In the genomic region with DNA sequence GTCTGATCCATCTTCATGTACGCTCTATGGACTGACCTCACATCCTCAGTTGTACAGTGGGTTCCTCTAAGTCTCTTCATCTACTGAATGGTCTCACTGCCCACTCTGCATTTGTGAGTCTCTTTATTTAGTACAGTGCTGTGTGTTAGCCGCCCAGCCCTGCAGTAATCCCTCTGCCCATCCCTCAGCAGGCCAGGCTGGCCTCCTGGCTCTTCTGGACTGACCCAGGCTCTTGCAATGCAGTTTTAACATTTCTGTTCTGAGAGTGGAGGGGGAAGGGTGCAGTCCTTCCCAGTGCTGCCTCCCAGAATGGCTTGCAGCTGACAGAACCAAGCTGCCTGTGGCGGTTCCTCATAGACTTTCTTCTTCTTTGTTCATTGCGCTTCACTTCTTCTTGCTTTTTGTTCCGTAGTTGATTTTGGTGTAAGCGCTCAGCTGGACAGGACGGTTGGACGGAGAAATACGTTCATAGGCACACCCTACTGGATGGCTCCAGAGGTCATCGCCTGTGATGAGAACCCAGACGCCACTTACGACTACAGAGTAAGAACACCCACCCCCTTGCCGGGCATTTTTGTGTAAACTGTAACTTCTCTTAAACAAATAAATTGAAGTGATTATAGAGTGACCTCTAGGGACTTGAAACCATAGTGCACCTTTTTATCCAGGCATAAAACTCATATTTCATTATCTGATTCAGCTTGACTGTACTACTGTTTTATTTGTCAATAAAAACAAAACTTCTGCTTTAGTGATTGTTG, we compare ENCODE assay signal across 9 mouse cellular contexts.
DNase-seq lines count a peak whose midpoint lies in the region; TF ChIP-seq lines count a peak whose summit lies in the region.
"Had no signal": no experiment of that assay in that cellular context is flagged by ENCODE, and none has a peak within 500 bp of the region (broad histone marks: within the 10 kb centered on the region; RNA-seq: fewer than 3 reads in every experiment).

No protein-coding gene starts in this region.

- no peak overlapping the region for H3K4me3 ChIP-seq in MEL (ENCODE audit: control insufficient read depth in 1 of 2, insufficient read depth in 1 of 2, low read depth in 2 of 2, low read length in 2 of 2)
- no peak overlapping the region for H3K4me3 ChIP-seq in cortical plate, adult 2 months (ENCODE audit: insufficient read depth, low read length)

- peak; percentile 53 for DNase-seq in kidney, adult 9 months
- no peak for DNase-seq in kidney, postnatal 10 days
- peak; percentile 24 for DNase-seq in MEL (ENCODE audit: low read depth, low spot score)
- DNase-seq in lung, postnatal 25 days (ENCODE audit: low spot score) = peak; percentile 27
- no peak for DNase-seq in spleen, adult 18-20 months
- no peak for DNase-seq in testis, postnatal 14 days (ENCODE audit: low spot score)
- DNase-seq: cerebellum, adult 9-11 months; gastrocnemius, postnatal 25 days had no signal

- peaks cover 0 to 10% of the 10 kb centered on the region in 2 experiments; a peak in 1 of 4 replicates for H3K4me1 ChIP-seq in MEL (ENCODE audit: control insufficient read depth in 1 of 2, insufficient read depth in 2 of 2, low read length in 2 of 2)
- H3K4me1 ChIP-seq in cortical plate, adult 2 months (ENCODE audit: control insufficient read depth, insufficient read depth, low read length) = peaks cover 5% of the 10 kb centered on the region; the same call in 1 of the 2 replicates

- peak in 2 of 3 experiments; percentile 14 to 56; a peak in 2 of 6 replicates for TF ChIP-seq CTCF in MEL (IDR thresholded peaks at IDR 0.05 in 2 of 3, conservative IDR thresholded peaks at IDR 0.05 in 1 of 3; ENCODE audit: control insufficient read depth in 1 of 3, insufficient read depth in 1 of 3, low read depth in 2 of 3, low read length in 3 of 3, poor library complexity in 1 of 3, severe bottlenecking in 1 of 3)
- no peak for TF ChIP-seq CTCF in cortical plate, adult 2 months (IDR thresholded peaks at IDR 0.05; ENCODE audit: extremely low read depth, insufficient read depth, low read length)

- no peak overlapping the region for H3K27ac ChIP-seq in MEL (ENCODE audit: control insufficient read depth, low read depth, low read length)
- H3K27ac ChIP-seq in cortical plate, adult 2 months (ENCODE audit: insufficient read depth, low read length) = peak overlapping the region; percentile 43

- no peak overlapping the region for H3K9ac ChIP-seq in MEL (ENCODE audit: control insufficient read depth, low read depth, low read length, poor library complexity, severe bottlenecking)

- no peak for TF ChIP-seq POLR2A in MEL (IDR thresholded peaks at IDR 0.05; ENCODE audit: control insufficient read depth in 1 of 2, insufficient read depth in 1 of 2, low read depth in 1 of 2, low read length in 2 of 2, poor library complexity in 1 of 2)
- TF ChIP-seq POLR2A in cortical plate, adult 2 months (IDR thresholded peaks at IDR 0.05; ENCODE audit: extremely low read depth, insufficient read depth, low read length) = no peak

- no peaks in the 10 kb centered on the region for H3K9me3 ChIP-seq in MEL (replicated peaks; ENCODE audit: insufficient read depth, low read length)

- TF ChIP-seq RAD21 in MEL (IDR thresholded peaks at IDR 0.05; ENCODE audit: low read depth, low read length) = peak; percentile 65

- no peak for TF ChIP-seq EP300 in MEL (IDR thresholded peaks at IDR 0.05; ENCODE audit: low read depth in 1 of 2, low read length in 2 of 2)

- H3K36me3 ChIP-seq in MEL (ENCODE audit: control insufficient read depth in 1 of 2, insufficient read depth in 2 of 2, low read length in 2 of 2) = no peaks in the 10 kb centered on the region

- H3K27me3 ChIP-seq in MEL (ENCODE audit: control insufficient read depth in 1 of 2, insufficient read depth in 2 of 2, low read length in 2 of 2) = peaks cover 0 to 1% of the 10 kb centered on the region in 2 experiments; a peak in 1 of 4 replicates

- no peaks in the 10 kb centered on the region for H3K79me2 ChIP-seq in MEL (ENCODE audit: control insufficient read depth, insufficient read depth, low read length, poor library complexity)

TF ChIP-seq in MEL, 35 proteins besides CTCF, POLR2A, EP300 and RAD21:
- no peak for TF ChIP-seq MEF2A (IDR thresholded peaks at IDR 0.05; ENCODE audit: extremely low read depth, insufficient replicate concordance, low read depth, low read length, poor library complexity, severe bottlenecking)
- no peak for TF ChIP-seq NRF1 (IDR thresholded peaks at IDR 0.05; ENCODE audit: insufficient read depth, low read depth, low read length, poor library complexity, severe bottlenecking)
- peak; percentile 26; the same call in 1 of the 2 replicates for TF ChIP-seq ZC3H11A (IDR thresholded peaks at IDR 0.05; ENCODE audit: low read depth, low read length)
- no peak for TF ChIP-seq NELFE (IDR thresholded peaks at IDR 0.05; ENCODE audit: low read depth, low read length)
- TF ChIP-seq SMC3 (IDR thresholded peaks at IDR 0.05; ENCODE audit: low read depth, low read length) = peak; percentile 43

Comparison
In these comparisons a context has a peak if more than half of its experiments do, and no peak if none do; other contexts are left out.
1. DNase-seq: peak in kidney, adult 9 months (single experiment), MEL (single experiment) and lung, postnatal 25 days (single experiment); none in kidney, postnatal 10 days (single experiment), spleen, adult 18-20 months (0 of 2) and testis, postnatal 14 days (single experiment).